8 mouse cellular contexts compared by ENCODE assay signal in the genomic region with DNA sequence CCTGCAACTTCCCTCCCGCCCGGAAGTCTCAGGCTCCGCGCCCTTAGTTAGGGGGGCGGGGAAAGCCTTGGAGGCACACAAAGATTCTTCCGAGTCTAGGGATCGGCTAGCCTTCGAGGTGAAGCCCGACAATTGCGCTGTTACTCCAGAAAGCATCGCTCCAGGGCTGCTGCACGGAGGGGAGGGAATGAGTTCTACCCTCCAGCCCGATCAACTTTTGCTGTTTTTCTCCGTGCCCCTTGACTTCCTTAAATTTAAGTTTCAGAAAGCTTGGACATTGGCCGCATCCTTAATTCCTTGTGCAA. TPM values are rescaled to one million over a fixed set of nuclear protein-coding genes. Genes with fewer than 3 reads are reported as not detected.
DNase-seq lines count a peak whose midpoint lies in the region; ATAC-seq and TF ChIP-seq lines count a peak whose summit lies in the region.

No protein-coding gene starts in this region.

- under 1% methylated on average over 15 of the region's 15 CpGs for WGBS in kidney, postnatal 0 days
- under 1% methylated on average over 15 of the region's 15 CpGs for WGBS in embryonic facial prominence, embryonic 10.5 days
- under 1% methylated on average over 15 of the region's 15 CpGs for WGBS in hindbrain, postnatal 0 days
- WGBS in midbrain, postnatal 0 days: 0% methylated on average over 15 of the region's 15 CpGs

- H3K36me3 ChIP-seq in kidney, postnatal 0 days (ENCODE audit: insufficient read depth, low read length): no peaks in the 10 kb centered on the region
- 0 out of 2 replicates have a peak, but pooled peaks cover under 1% of the 10 kb centered on the region for H3K36me3 ChIP-seq in embryonic facial prominence, embryonic 10.5 days (replicated peaks)
- no peaks in the 10 kb centered on the region for H3K36me3 ChIP-seq in hindbrain, postnatal 0 days (ENCODE audit: insufficient read depth, low read length)
- H3K36me3 ChIP-seq in midbrain, postnatal 0 days (ENCODE audit: insufficient read depth, low read length): no peaks in the 10 kb centered on the region

- no peak for DNase-seq in kidney, postnatal 0 days (ENCODE audit: low spot score)
- DNase-seq in kidney, adult 9 months: no peak
- DNase-seq in embryonic facial prominence, embryonic 10.5 days (ENCODE audit: low spot score): no peak
- no peak for DNase-seq in hindbrain, postnatal 0 days (ENCODE audit: low spot score)
- DNase-seq in midbrain, postnatal 0 days (ENCODE audit: low spot score): no peak
- no peak for DNase-seq in cerebellum, postnatal 36 days
- DNase-seq in adrenal gland, postnatal 14 days: no peak
- DNase-seq in cerebellum, postnatal 4 days (ENCODE audit: low spot score in 2 of 2): no peak

- peak overlapping the region; percentile 71 for H3K9ac ChIP-seq in kidney, postnatal 0 days (ENCODE audit: low read depth, low read length)
- peak overlapping the region; percentile 21; the same call in 1 of the 2 replicates for H3K9ac ChIP-seq in hindbrain, postnatal 0 days (replicated peaks; ENCODE audit: low read length)
- H3K9ac ChIP-seq in midbrain, postnatal 0 days (replicated peaks; ENCODE audit: low read length, poor library complexity, severe bottlenecking): peak overlapping the region; percentile 46

- H3K27me3 ChIP-seq in kidney, postnatal 0 days (ENCODE audit: insufficient read depth, low read length): no peaks in the 10 kb centered on the region
- H3K27me3 ChIP-seq in embryonic facial prominence, embryonic 10.5 days (replicated peaks; ENCODE audit: low read depth, poor library complexity, severe bottlenecking): no peaks in the 10 kb centered on the region
- no peaks in the 10 kb centered on the region for H3K27me3 ChIP-seq in hindbrain, postnatal 0 days (ENCODE audit: insufficient read depth, low read length)
- H3K27me3 ChIP-seq in midbrain, postnatal 0 days (ENCODE audit: insufficient read depth, low read length): no peaks in the 10 kb centered on the region

- no peak for ATAC-seq in kidney, postnatal 0 days (replicated peaks; ENCODE audit: low FRiP score, low read depth)
- no peak for ATAC-seq in hindbrain, postnatal 0 days
- ATAC-seq in midbrain, postnatal 0 days (ENCODE audit: low FRiP score): no peak

- peak overlapping the region; percentile 84 for H3K4me3 ChIP-seq in kidney, postnatal 0 days (replicated peaks; ENCODE audit: low read depth, low read length)
- peak overlapping the region; percentile 95 for H3K4me3 ChIP-seq in embryonic facial prominence, embryonic 10.5 days
- H3K4me3 ChIP-seq in hindbrain, postnatal 0 days (ENCODE audit: low read length): peak overlapping the region; percentile 91
- H3K4me3 ChIP-seq in midbrain, postnatal 0 days (ENCODE audit: low read depth, low read length): peak overlapping the region; percentile 81

- TF ChIP-seq CTCF in kidney, postnatal 0 days (IDR thresholded peaks at IDR 0.05; ENCODE audit: low read depth): no peak
- TF ChIP-seq CTCF in hindbrain, postnatal 0 days (IDR thresholded peaks at IDR 0.05; ENCODE audit: low read depth): no peak
- no peak for TF ChIP-seq CTCF in midbrain, postnatal 0 days (IDR thresholded peaks at IDR 0.05)

- H3K27ac ChIP-seq in kidney, postnatal 0 days: peak overlapping the region; percentile 98
- peak overlapping the region; percentile 92 for H3K27ac ChIP-seq in embryonic facial prominence, embryonic 10.5 days (replicated peaks)
- H3K27ac ChIP-seq in hindbrain, postnatal 0 days: peak overlapping the region; percentile 88
- H3K27ac ChIP-seq in midbrain, postnatal 0 days (ENCODE audit: low read depth, low read length): peak overlapping the region; percentile 55; the same call in 1 of the 2 replicates

- H3K4me2 ChIP-seq in kidney, postnatal 0 days (ENCODE audit: low read length): peak overlapping the region; percentile 66
- peak overlapping the region; percentile 79 for H3K4me2 ChIP-seq in hindbrain, postnatal 0 days (ENCODE audit: low read depth, low read length)
- H3K4me2 ChIP-seq in midbrain, postnatal 0 days (ENCODE audit: low read depth, low read length, poor library complexity, severe bottlenecking): peak overlapping the region; percentile 86

- H3K9me3 ChIP-seq in kidney, postnatal 0 days (replicated peaks; ENCODE audit: low read length): no peaks in the 10 kb centered on the region
- H3K9me3 ChIP-seq in embryonic facial prominence, embryonic 10.5 days: no peaks in the 10 kb centered on the region
- H3K9me3 ChIP-seq in hindbrain, postnatal 0 days (ENCODE audit: low read length): no peaks in the 10 kb centered on the region
- H3K9me3 ChIP-seq in midbrain, postnatal 0 days (ENCODE audit: low read length): no peaks in the 10 kb centered on the region

- peaks cover 7% of the 10 kb centered on the region for H3K4me1 ChIP-seq in kidney, postnatal 0 days (replicated peaks; ENCODE audit: insufficient read depth, low read length)
- peaks cover 37% of the 10 kb centered on the region for H3K4me1 ChIP-seq in embryonic facial prominence, embryonic 10.5 days
- peaks cover 21% of the 10 kb centered on the region for H3K4me1 ChIP-seq in hindbrain, postnatal 0 days (ENCODE audit: insufficient read depth, low read length)
- H3K4me1 ChIP-seq in midbrain, postnatal 0 days (ENCODE audit: insufficient read depth, low read length): peaks cover 15% of the 10 kb centered on the region; the same call in 1 of the 2 replicates

RNA-seq across cellular contexts. Expression of a gene that starts 1.9 kb away (rescaled TPM):
- polyA plus RNA-seq in kidney, postnatal 0 days (2015; fragmentation: Nextera tagmentation; extraction: Ambion mirVana): 18.3 and 21.3 TPM in 2 replicates
- 62.7 and 62.9 TPM in 2 replicates for polyA plus RNA-seq in embryonic facial prominence, embryonic 10.5 days (2016; fragmentation: Nextera tagmentation; extraction: Ambion mirVana)
- 45.7 and 51.4 TPM in 2 replicates for total RNA-seq in hindbrain, postnatal 0 days (2014; rRNA removed)
- 13.8 and 16.4 TPM in 2 replicates for polyA plus RNA-seq in hindbrain, postnatal 0 days (2015; fragmentation: Nextera tagmentation; extraction: Ambion mirVana)
- 46.7 and 85.7 TPM in 2 replicates for total RNA-seq in midbrain, postnatal 0 days (2014; rRNA removed)
- polyA plus RNA-seq in midbrain, postnatal 0 days (2015; fragmentation: Nextera tagmentation; extraction: Ambion mirVana): 13.4 and 14.6 TPM in 2 replicates
- total RNA-seq in adrenal gland, postnatal 14 days (2021): 50.6 and 55.0 TPM in 2 replicates

RNA-seq across cellular contexts. Expression of a gene that starts 56.7 kb away (rescaled TPM):
- 47.7 and 53.9 TPM in 2 replicates for polyA plus RNA-seq in kidney, postnatal 0 days (2015; fragmentation: Nextera tagmentation; extraction: Ambion mirVana)
- 62.1 and 67.9 TPM in 2 replicates for polyA plus RNA-seq in embryonic facial prominence, embryonic 10.5 days (2016; fragmentation: Nextera tagmentation; extraction: Ambion mirVana)
- 168 and 171 TPM in 2 replicates for total RNA-seq in hindbrain, postnatal 0 days (2014; rRNA removed)
- polyA plus RNA-seq in hindbrain, postnatal 0 days (2015; fragmentation: Nextera tagmentation; extraction: Ambion mirVana): 70.8 and 75.5 TPM in 2 replicates
- 161 and 186 TPM in 2 replicates for total RNA-seq in midbrain, postnatal 0 days (2014; rRNA removed)
- polyA plus RNA-seq in midbrain, postnatal 0 days (2015; fragmentation: Nextera tagmentation; extraction: Ambion mirVana): 69.9 and 79.3 TPM in 2 replicates
- 97.2 and 118 TPM in 2 replicates for total RNA-seq in adrenal gland, postnatal 14 days (2021)

Comparison
In these comparisons a context has a peak if more than half of its experiments do, and no peak if none do; other contexts are left out.
1. H3K9ac ChIP-seq: peak in every context shown above with its lines; median percentile 71 in kidney, postnatal 0 days; 46 in midbrain, postnatal 0 days; 21 in hindbrain, postnatal 0 days.